Mouse (Mus musculus) intestine, embryonic 14.5 days (tissue): ENCODE data around the gene Smg1. TPM values are rescaled to one million over a fixed set of nuclear protein-coding genes. Genes with fewer than 3 reads are reported as not detected.

ENCODE experiments used
- ATAC-seq: fragments of 200-750 bp; cut with Nextera tagmentation; replicated peaks from 2 replicates; pipeline ENCODE4 v1.8.0; 2017; ENCODE audit warnings: low read depth, moderate number of reproducible peaks, moderate TSS enrichment, moderate library complexity; ENCODE audit not compliant: low FRiP score, low TSS enrichment
- DNase-seq: peaks from one replicate; pipeline ENCODE4 v3.0.0-alpha.2; 2018; ENCODE audit warnings: low spot score
- H3K27ac ChIP-seq: fragments of 300-500 bp; sonication (generic); 2 replicates; pipeline ENCODE4 v1.5.1; 2014; ENCODE audit warnings: low read depth, mild to moderate bottlenecking, control low read depth
- H3K27me3 ChIP-seq: fragments of 300-500 bp; sonication (generic); replicated peaks from 2 replicates; pipeline ENCODE4 v1.6.1; 2014; ENCODE audit warnings: low read length, control low read depth; ENCODE audit not compliant: control insufficient read depth, insufficient read depth
- H3K36me3 ChIP-seq: fragments of 300-500 bp; sonication (generic); 2 replicates; pipeline ENCODE4 v1.6.1; 2014; ENCODE audit warnings: low read length, control low read depth; ENCODE audit not compliant: control insufficient read depth, insufficient read depth
- H3K4me1 ChIP-seq: fragments of 300-500 bp; sonication (generic); replicated peaks from 2 replicates; pipeline ENCODE4 v1.6.1; 2014; ENCODE audit warnings: low read length, control low read depth, mixed read lengths; ENCODE audit not compliant: control insufficient read depth, insufficient read depth
- H3K4me2 ChIP-seq: fragments of 300-500 bp; sonication (generic); 2 replicates; pipeline ENCODE4 v1.6.1; 2014; ENCODE audit warnings: low read length
- H3K4me3 ChIP-seq: fragments of 300-500 bp; sonication (generic); 2 replicates; pipeline ENCODE4 v1.5.1; 2014; ENCODE audit warnings: low read depth, low read length, control low read depth, mixed read lengths
- H3K9ac ChIP-seq: fragments of 300-500 bp; sonication (generic); 2 replicates; pipeline ENCODE4 v1.6.1; 2014; ENCODE audit warnings: mild to moderate bottlenecking, low read length
- H3K9me3 ChIP-seq: fragments of 300-500 bp; sonication (generic); 2 replicates; pipeline ENCODE4 v1.6.1; 2016; ENCODE audit warnings: low read length, control low read depth; ENCODE audit not compliant: control insufficient read depth
- WGBS: fragments of 180-500 bp; shearing (Covaris S2); extraction: QIAGEN DNeasy Blood & Tissue Kit; methylation state at CpG from one replicate; pipeline ENCODE4 v1.1.7; 2014; 5-methylcytosine and 5-hydroxymethylcytosine counted together
- polyA plus RNA-seq: library from polyadenylated mRNA; unstranded; fragments of >200 nt; fragmentation: Nextera tagmentation; extraction: Ambion mirVana; gene quantifications from 2 replicates; pipeline ENCODE4 v1.2.1, GENCODE M21; 2014

The Smg1 gene
- polyA plus RNA-seq, 1 experiment from 2014 or later = 26.4 TPM

- peaks cover 80% of the 10 kb centered on the region for H3K36me3 ChIP-seq
These were observed 89.3 kb downstream of the Smg1 start for GRCm38 (mm10) chr7:118154150-118154549.

GRCm38 (mm10) chr7:118143602-118144001 is 99.9 kb downstream of the Smg1 start:
- WGBS = 80% methylated on average over 3 of the region's 3 CpGs
- Histone ChIP-seq H3K9me3 (no peaks in the 10 kb centered on the region), H3K4me1 (no peaks in the 10 kb centered on the region), H3K9ac (no peak overlapping the region), H3K4me2 (no peak overlapping the region), H3K4me3 (no peak overlapping the region), H3K27me3 (no peaks in the 10 kb centered on the region), H3K27ac (no peak overlapping the region), H3K36me3 (peaks cover 91% of the 10 kb centered on the region)
- no peak for DNase-seq
- no peak for ATAC-seq

More at GRCm38 (mm10) chr7:118154150-118154549, 89.3 kb downstream of the Smg1 start:
- DNase-seq (no peak), ATAC-seq (no peak)
- Histone ChIP-seq H3K9me3 (no peaks in the 10 kb centered on the region), H3K27ac (no peak overlapping the region), H3K4me3 (no peak overlapping the region), H3K4me2 (no peak overlapping the region), H3K4me1 (no peaks in the 10 kb centered on the region), H3K9ac (no peak overlapping the region), H3K27me3 (no peaks in the 10 kb centered on the region)
- 95% methylated on average over 6 of the region's 6 CpGs for whole genome bisulfite sequencing

GRCm38 (mm10) chr7:118143123-118143522 is 100.3 kb downstream of the Smg1 start:
- Histone ChIP-seq H3K27me3 (no peaks in the 10 kb centered on the region), H3K4me1 (no peaks in the 10 kb centered on the region), H3K9me3 (no peaks in the 10 kb centered on the region), H3K4me2 (no peak overlapping the region), H3K9ac (no peak overlapping the region), H3K27ac (no peak overlapping the region), H3K36me3 (peaks cover 90% of the 10 kb centered on the region), H3K4me3 (no peak overlapping the region)
- WGBS = 93% methylated on average over 4 of the region's 4 CpGs
- ATAC-seq (no peak), DNase-seq (no peak)

- DNase-seq = no peak
- Histone ChIP-seq H3K27me3 (no peaks in the 10 kb centered on the region), H3K9me3 (no peaks in the 10 kb centered on the region), H3K36me3 (peaks cover 95% of the 10 kb centered on the region), H3K4me2 (no peak overlapping the region), H3K9ac (no peak overlapping the region), H3K4me3 (no peak overlapping the region), H3K4me1 (no peaks in the 10 kb centered on the region), H3K27ac (no peak overlapping the region)
- ATAC-seq = no peak
- WGBS = 93% methylated on average over 7 of the region's 7 CpGs
These were observed 102.2 kb downstream of the Smg1 start for GRCm38 (mm10) chr7:118141271-118141670.

GRCm38 (mm10) chr7:118135128-118135527 is 108.3 kb downstream of the Smg1 start:
- no peak overlapping the region for H3K27ac ChIP-seq
- H3K4me3 ChIP-seq = no peak overlapping the region
- ATAC-seq (no peak), DNase-seq (no peak)
- H3K4me1 ChIP-seq = no peaks in the 10 kb centered on the region
- 80% methylated on average over 11 of the region's 11 CpGs for WGBS
- no peaks in the 10 kb centered on the region for H3K27me3 ChIP-seq
- H3K36me3 ChIP-seq = peaks cover 56% of the 10 kb centered on the region
- H3K9ac ChIP-seq = no peak overlapping the region
- H3K9me3 ChIP-seq = no peaks in the 10 kb centered on the region
- H3K4me2 ChIP-seq = no peak overlapping the region

- Histone ChIP-seq H3K27ac (peak within 1 kb of the TSS; percentile 94), H3K36me3 (peaks cover 22% of the 10 kb centered on the region), H3K4me3 (peak within 1 kb of the TSS; percentile 78), H3K9me3 (no peaks in the 10 kb centered on the region), H3K9ac (peak within 1 kb of the TSS; percentile 88), H3K27me3 (no peaks in the 10 kb centered on the region), H3K4me1 (peaks cover 21% of the 10 kb centered on the region), H3K4me2 (peak within 1 kb of the TSS; percentile 75)
- ATAC-seq (peak; percentile 98), DNase-seq (peak; percentile 99)
- under 1% methylated on average over 39 of the region's 39 CpGs for WGBS
These were observed 113.9 kb downstream of the Smg1 start, which contains the start of gene Arl6ip1 for GRCm38 (mm10) chr7:118129430-118130041. Gene Arl6ip1, minus strand, starts transcription at chr7:118129662.

GRCm38 (mm10) chr7:118128925-118129429 is 114.5 kb downstream of the Smg1 start:
- ATAC-seq = peak; percentile 80
- Histone ChIP-seq H3K9me3 (no peaks in the 10 kb centered on the region), H3K27me3 (no peaks in the 10 kb centered on the region), H3K4me2 (peak overlapping the region; percentile 75), H3K27ac (peak overlapping the region; percentile 94), H3K9ac (peak overlapping the region; percentile 88), H3K4me1 (peaks cover 21% of the 10 kb centered on the region), H3K36me3 (peaks cover 26% of the 10 kb centered on the region), H3K4me3 (peak overlapping the region; percentile 78)
- 0% methylated on average over 21 of the region's 21 CpGs for WGBS
- no peak for DNase-seq

- Histone ChIP-seq H3K4me3 (0 out of 2 replicates have a peak overlapping the region, but pooled peaks have one; percentile 1), H3K9ac (no peak overlapping the region), H3K27ac (no peak overlapping the region), H3K9me3 (no peaks in the 10 kb centered on the region), H3K36me3 (peaks cover 38% of the 10 kb centered on the region), H3K4me2 (peak overlapping the region; percentile 75), H3K4me1 (peaks cover 21% of the 10 kb centered on the region), H3K27me3 (no peaks in the 10 kb centered on the region)
- ATAC-seq (no peak), DNase-seq (no peak)
- 58% methylated on average over 11 of the region's 11 CpGs for WGBS
These were observed 117.1 kb downstream of the Smg1 start for GRCm38 (mm10) chr7:118126219-118126875.
